Comparison of ENCODE assay signal across 8 mouse cellular contexts in genomic region chr10:115385018-115386002, GRCm38 (mm10). TPM values are rescaled to one million over a fixed set of nuclear protein-coding genes. Genes with fewer than 3 reads are reported as not detected.
DNase-seq lines count a peak whose midpoint lies in the region; ATAC-seq lines count a peak whose summit lies in the region.

No protein-coding gene starts in this region.

- peaks cover 35% of the 10 kb centered on the region for H3K4me1 ChIP-seq in embryonic facial prominence, embryonic 13.5 days
- peaks cover 18% of the 10 kb centered on the region for H3K4me1 ChIP-seq in limb, embryonic 15.5 days
- H3K4me1 ChIP-seq in midbrain, embryonic 16.5 days (ENCODE audit: control insufficient read depth, insufficient read depth, low read length), result peaks cover 46% of the 10 kb centered on the region

- WGBS in embryonic facial prominence, embryonic 13.5 days, result under 1% methylated on average over 93 of the region's 101 CpGs
- under 1% methylated on average over 95 of the region's 101 CpGs for WGBS in limb, embryonic 15.5 days
- WGBS in midbrain, embryonic 16.5 days, result under 1% methylated on average over 89 of the region's 101 CpGs

- ATAC-seq in embryonic facial prominence, embryonic 13.5 days (ENCODE audit: insufficient number of reproducible peaks, insufficient read depth, low FRiP score, low TSS enrichment, low read depth), result no peak; the same call in none of the 2 replicates
- no peak for ATAC-seq in limb, embryonic 15.5 days (ENCODE audit: insufficient number of reproducible peaks, low FRiP score, low TSS enrichment, low read depth)
- no peak; the same call in none of the 2 replicates for ATAC-seq in midbrain, embryonic 16.5 days

- H3K27ac ChIP-seq in embryonic facial prominence, embryonic 13.5 days, result peak overlapping the region; percentile 99
- H3K27ac ChIP-seq in limb, embryonic 15.5 days, result peak overlapping the region; percentile 99
- H3K27ac ChIP-seq in midbrain, embryonic 16.5 days (ENCODE audit: low read length), result peak overlapping the region; percentile 97

- H3K27me3 ChIP-seq in embryonic facial prominence, embryonic 13.5 days, result no peaks in the 10 kb centered on the region
- H3K27me3 ChIP-seq in limb, embryonic 15.5 days, result no peaks in the 10 kb centered on the region
- H3K27me3 ChIP-seq in midbrain, embryonic 16.5 days (ENCODE audit: control insufficient read depth, insufficient read depth, low read depth, low read length), result no peaks in the 10 kb centered on the region

- peak overlapping the region; percentile 96 for H3K4me3 ChIP-seq in embryonic facial prominence, embryonic 13.5 days
- peak overlapping the region; percentile 94 for H3K4me3 ChIP-seq in limb, embryonic 15.5 days
- H3K4me3 ChIP-seq in midbrain, embryonic 16.5 days (ENCODE audit: low read depth, low read length), result peak overlapping the region; percentile 97

- H3K36me3 ChIP-seq in embryonic facial prominence, embryonic 13.5 days, result peaks cover 14% of the 10 kb centered on the region
- peaks cover 7% of the 10 kb centered on the region for H3K36me3 ChIP-seq in limb, embryonic 15.5 days
- H3K36me3 ChIP-seq in midbrain, embryonic 16.5 days (ENCODE audit: control insufficient read depth, insufficient read depth, low read length), result 0 out of 2 replicates have a peak, but pooled peaks cover 3% of the 10 kb centered on the region

- peak overlapping the region; percentile 97 for H3K9ac ChIP-seq in embryonic facial prominence, embryonic 13.5 days
- H3K9ac ChIP-seq in limb, embryonic 15.5 days, result peak overlapping the region; percentile 94
- H3K9ac ChIP-seq in midbrain, embryonic 16.5 days (ENCODE audit: low read depth, low read length), result peak overlapping the region; percentile 93

- DNase-seq in 3T3-L1 (ENCODE audit: low read depth, low spot score), result peak; percentile 56
- DNase-seq in adrenal gland, postnatal 25 days, result peak; percentile 63
- DNase-seq in heart, adult 8-10 months (ENCODE audit: low spot score), result peak; percentile 65
- peak; percentile 37 to 46 for DNase-seq in kidney, adult 8-10 months
- peak; percentile 51 to 55 for DNase-seq in spleen, postnatal 14 days (ENCODE audit: low spot score in 2 of 2)

- H3K9me3 ChIP-seq in embryonic facial prominence, embryonic 13.5 days, result no peaks in the 10 kb centered on the region
- no peaks in the 10 kb centered on the region for H3K9me3 ChIP-seq in limb, embryonic 15.5 days
- no peaks in the 10 kb centered on the region for H3K9me3 ChIP-seq in midbrain, embryonic 16.5 days (replicated peaks; ENCODE audit: control insufficient read depth, low read length, poor library complexity, severe bottlenecking)

- H3K4me2 ChIP-seq in embryonic facial prominence, embryonic 13.5 days, result peak overlapping the region; percentile 72
- peak overlapping the region; percentile 48 for H3K4me2 ChIP-seq in limb, embryonic 15.5 days
- H3K4me2 ChIP-seq in midbrain, embryonic 16.5 days (ENCODE audit: low read length), result peak overlapping the region; percentile 64

RNA-seq across cellular contexts. Expression of gene Zfc3h1, which starts 0.6 kb away (rescaled TPM):
- total RNA-seq in adrenal gland, postnatal 25 days (2021), result 55.5 and 71.8 TPM in 2 replicates
- polyA plus RNA-seq in embryonic facial prominence, embryonic 13.5 days (2015; fragmentation: Nextera tagmentation; extraction: Ambion mirVana), result 23.3 and 23.8 TPM in 2 replicates
- total RNA-seq in heart, adult 8-10 months (2022), result 10 to 100 TPM; 11.2 to 14.3 (median 13.8) TPM
- polyA plus RNA-seq in limb, embryonic 15.5 days (2015; fragmentation: Nextera tagmentation; extraction: Ambion mirVana), result 16.7 and 21.9 TPM in 2 replicates
- 14.3 and 17.3 TPM in 2 replicates for polyA plus RNA-seq in midbrain, embryonic 16.5 days (2015; fragmentation: Nextera tagmentation; extraction: Ambion mirVana)

RNA-seq across cellular contexts. Expression of gene Thap2, which starts 1.1 kb away (rescaled TPM):
- total RNA-seq in adrenal gland, postnatal 25 days (2021), result 16.5 and 17.9 TPM in 2 replicates
- polyA plus RNA-seq in embryonic facial prominence, embryonic 13.5 days (2015; fragmentation: Nextera tagmentation; extraction: Ambion mirVana), result 31.3 and 35.1 TPM in 2 replicates
- 10 to 100 TPM in 1 of 4 experiments, 1 to 10 TPM in 3; 5.2 to 10.6 (median 7.1) TPM for total RNA-seq in heart, adult 8-10 months (2022)
- 21.2 and 21.5 TPM in 2 replicates for polyA plus RNA-seq in limb, embryonic 15.5 days (2015; fragmentation: Nextera tagmentation; extraction: Ambion mirVana)
- polyA plus RNA-seq in midbrain, embryonic 16.5 days (2015; fragmentation: Nextera tagmentation; extraction: Ambion mirVana), result 22.8 and 24.8 TPM in 2 replicates

RNA-seq across cellular contexts. Expression of gene Tmem19, which starts 23.0 kb away (rescaled TPM):
- total RNA-seq in adrenal gland, postnatal 25 days (2021), result 36.4 and 36.5 TPM in 2 replicates
- 25.6 and 27.3 TPM in 2 replicates for polyA plus RNA-seq in embryonic facial prominence, embryonic 13.5 days (2015; fragmentation: Nextera tagmentation; extraction: Ambion mirVana)
- total RNA-seq in heart, adult 8-10 months (2022), result 10 to 100 TPM in 3 of 4 experiments, 1 to 10 TPM in 1; 9.9 to 12.7 (median 11.3) TPM
- polyA plus RNA-seq in limb, embryonic 15.5 days (2015; fragmentation: Nextera tagmentation; extraction: Ambion mirVana), result 26.6 and 28.6 TPM in 2 replicates
- polyA plus RNA-seq in midbrain, embryonic 16.5 days (2015; fragmentation: Nextera tagmentation; extraction: Ambion mirVana), result 37.6 and 38.2 TPM in 2 replicates
